Mouse (Mus musculus) ovary, postnatal 36 days (tissue): ENCODE data around the gene Pnpla1.
"Not testable (repeated sequence)": the region's sequence is repeated elsewhere in the genome, so short reads cannot be mapped to it uniquely, and the experiment has no call there.

ENCODE experiments used
- DNase-seq: peaks from one replicate; pipeline ENCODE4 v3.0.0; 2022; ENCODE audit warnings: low spot score, mixed read lengths

The Pnpla1 gene

DNA sequence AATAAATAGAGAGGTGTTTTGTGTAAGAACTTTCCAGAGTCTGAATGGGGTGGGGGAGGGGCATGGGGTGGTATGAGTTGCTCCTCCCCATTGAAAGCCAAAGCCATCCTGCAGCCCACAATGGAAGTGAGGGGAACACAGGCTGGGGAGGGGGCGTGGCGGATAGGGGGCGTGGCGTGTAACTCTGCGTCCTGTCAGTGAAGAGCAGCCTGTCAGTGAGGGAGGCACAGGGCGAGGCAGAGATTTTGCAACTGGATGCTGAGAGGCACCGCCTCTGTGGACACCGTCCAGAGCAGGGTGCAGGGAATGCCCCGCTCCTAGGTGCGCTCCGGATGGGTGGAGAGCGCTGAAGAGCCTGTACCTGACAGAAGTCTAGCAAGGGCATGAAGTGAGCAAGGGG is at the start of gene Pnpla1:
TSS of gene Pnpla1 (plus strand) at position 207 of the 400 bp plus-strand sequence.
- DNase-seq = no peak

DNA sequence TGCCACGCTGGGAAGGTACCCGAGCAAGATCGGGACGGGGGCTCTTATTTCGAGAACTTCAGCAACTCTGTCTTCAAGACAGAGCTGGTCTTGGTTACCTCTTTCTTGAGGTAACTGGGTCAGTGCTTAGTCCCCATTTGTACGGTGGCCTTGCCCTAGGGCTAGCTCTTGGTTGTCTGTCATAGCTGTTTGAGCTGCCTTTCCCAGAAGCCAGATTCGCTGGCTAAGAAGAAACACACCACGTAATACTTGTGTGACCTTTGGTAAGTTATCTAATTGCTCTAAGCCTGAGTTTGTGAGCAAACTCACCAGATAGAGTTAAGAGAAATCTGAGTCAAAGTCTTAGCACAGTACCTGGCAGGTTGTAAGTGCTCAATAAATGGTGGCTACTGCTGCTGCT is 49.5 kb upstream of the Pnpla1 start:
- DNase-seq = no peak

DNA sequence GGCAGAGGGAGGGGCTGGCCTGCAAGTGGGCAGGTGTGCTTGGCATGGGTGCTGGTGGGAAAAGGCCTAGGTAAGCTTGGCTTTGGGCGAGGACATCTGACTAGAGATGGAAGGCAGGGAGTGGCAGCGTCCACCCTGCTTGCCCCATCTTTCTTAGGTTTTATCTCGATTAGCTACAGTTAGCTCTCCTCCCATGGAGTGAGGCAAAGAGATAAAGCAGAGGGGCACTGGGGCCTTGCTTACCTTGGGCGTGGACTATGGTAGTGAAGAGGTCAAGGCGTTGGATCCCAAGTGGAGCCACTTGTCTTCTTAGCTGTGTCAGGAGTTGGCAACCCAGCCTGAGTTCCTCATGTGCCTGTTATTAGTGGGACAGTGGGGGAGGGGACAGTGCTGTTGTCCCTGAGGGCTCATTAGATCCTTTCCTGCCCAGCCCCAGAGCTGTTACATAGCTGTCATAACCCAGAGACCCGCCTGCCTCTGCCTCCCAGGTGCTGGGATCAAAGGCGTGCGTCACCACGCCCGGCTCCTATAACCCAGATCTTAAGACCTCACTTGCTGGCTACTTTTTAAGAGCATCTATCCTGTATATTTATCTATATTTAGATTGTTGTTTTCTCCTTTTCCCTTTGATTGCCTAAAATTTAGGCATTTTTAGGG is 48.9 kb upstream of the Pnpla1 start:
- no peak for DNase-seq

DNA sequence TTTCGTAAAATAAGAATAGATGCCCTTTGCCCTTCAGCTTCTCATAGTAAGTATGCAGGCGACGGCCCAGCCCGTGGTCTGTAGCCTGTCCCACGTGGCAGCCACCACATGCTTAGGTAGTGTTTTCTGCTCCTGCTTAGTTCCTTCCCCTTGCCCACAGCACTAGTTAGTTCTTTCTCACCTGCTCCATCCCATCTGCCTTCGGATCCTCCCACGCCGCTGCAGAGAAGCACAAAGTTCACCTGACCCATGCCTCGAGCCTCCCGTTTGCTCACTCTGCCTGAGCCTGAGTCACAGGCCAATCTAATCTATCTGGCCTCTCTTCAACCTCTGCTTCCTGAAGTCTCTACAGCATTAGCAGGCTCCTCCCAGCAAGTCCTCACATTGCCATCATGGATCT is 45.9 kb upstream of the Pnpla1 start:
- DNase-seq = no peak

DNA sequence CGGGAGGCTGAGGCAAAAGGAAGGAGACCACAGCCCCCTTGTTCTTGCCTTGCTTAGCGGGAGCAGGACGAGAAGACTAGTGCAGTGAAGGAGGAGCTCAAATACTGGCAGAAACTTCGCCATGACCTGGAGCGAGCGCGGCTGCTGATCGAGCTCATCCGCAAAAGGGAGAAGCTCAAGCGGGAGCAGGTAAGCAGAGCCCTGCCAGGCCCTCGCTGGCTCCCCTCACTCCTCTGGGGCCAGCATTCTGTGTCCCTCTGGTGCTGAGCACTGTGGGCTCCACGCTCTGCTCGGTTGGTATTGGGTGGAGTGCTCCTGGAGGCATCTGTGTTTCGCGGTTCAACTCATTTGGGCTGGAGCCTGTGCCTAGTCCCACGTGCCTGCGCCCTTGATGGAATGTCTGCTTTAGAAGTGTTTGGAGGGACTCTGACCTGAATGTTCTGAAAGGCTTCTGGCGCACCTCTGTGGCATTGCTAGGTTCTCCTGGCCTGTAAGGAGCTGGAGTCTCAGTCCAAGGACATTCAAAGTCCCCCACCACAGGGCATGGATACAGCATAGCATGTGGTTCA is 43.6 kb upstream of the Pnpla1 start:
- no peak for DNase-seq

DNA sequence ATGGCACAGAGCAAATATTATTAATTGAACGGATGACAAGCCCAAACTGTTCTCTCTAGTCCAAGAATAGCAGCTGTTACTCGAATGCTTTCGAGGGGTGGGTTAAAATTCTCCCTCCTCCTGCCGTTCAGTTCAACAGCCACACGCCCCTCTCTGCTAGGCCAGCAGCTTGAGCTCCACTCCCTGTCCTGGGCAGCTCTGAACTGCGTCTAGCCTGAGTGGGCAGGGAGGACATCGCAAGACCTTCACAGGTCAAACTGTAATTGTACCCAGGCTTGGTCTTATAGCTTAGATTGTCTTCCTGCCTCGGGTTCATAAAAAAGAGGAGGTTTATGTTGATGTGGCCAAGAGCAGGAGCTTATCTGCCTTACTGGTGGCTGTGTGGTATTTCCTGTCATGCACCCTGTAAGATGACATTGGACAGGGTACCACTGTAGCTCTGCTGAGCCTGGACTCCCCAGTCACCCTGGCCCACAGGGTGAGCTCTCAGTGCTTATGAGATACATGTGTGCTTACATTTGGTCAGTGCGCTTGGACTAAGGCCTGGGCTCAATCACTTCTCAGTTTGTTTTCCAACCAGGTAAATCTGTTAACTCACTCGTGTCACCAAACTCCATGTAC is 42.7 kb upstream of the Pnpla1 start:
- no peak for DNase-seq

DNA sequence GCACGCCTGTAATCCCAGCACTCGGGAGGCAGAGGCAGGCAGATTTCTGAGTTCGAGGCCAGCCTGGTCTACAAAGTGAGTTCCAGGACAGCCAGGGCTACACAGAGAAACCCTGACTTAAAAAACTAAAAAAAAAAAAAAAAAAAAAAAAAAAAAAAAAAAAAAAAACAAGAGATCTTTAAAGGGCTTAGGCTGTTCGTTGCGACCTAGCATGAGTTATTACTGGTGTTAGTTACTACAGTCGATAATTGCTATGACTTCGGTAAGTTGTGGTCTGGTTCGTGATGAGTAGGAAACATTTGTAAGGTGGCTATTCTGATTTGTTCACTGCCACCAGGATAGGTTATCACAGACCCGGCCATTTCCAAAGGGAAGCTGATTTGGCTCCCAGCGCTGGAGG is 41.9 kb upstream of the Pnpla1 start:
- not testable (repeated sequence) for DNase-seq

DNA sequence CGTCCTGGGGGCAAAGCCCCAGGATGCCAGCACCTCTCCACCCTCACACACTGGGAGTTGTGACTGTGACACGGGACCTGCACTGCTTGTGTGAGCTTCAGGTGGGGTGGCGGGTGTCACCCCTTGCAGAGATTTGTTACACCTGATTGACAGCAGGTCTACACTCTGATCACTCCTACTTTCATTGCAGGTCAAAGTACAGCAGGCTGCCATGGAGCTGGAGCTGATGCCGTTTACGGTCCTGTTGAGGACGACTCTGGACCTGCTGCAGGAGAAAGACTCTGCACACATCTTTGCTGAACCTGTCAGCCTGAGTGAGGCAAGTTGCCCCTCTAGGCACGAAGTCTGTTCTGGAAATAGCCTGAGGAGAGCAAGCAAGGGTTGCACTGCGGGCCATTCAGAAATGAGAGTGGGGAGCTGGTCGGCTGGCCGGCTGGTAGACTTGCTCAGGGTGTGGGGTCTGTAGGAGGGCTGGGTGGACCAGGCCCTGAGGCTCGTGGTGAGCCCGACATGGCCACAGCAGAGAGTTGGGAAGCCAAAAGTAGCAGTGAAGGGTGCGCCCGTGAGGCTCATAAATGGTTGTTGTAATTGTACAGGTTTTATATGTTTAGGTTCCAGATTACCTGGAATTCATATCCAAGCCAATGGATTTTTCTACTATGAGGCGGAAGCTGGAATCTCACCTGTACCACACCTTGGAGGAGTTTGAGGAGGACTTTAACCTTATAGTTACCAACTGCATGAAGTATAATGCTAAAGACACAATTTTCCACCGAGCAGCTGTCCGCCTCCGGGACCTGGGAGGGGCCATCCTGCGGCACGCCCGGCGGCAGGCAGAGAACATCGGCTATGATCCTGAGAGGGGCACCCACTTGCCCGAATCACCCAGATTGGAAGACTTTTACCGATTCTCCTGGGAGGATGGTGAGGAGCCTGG is 41.1 kb upstream of the Pnpla1 start:
- DNase-seq = no peak

DNA sequence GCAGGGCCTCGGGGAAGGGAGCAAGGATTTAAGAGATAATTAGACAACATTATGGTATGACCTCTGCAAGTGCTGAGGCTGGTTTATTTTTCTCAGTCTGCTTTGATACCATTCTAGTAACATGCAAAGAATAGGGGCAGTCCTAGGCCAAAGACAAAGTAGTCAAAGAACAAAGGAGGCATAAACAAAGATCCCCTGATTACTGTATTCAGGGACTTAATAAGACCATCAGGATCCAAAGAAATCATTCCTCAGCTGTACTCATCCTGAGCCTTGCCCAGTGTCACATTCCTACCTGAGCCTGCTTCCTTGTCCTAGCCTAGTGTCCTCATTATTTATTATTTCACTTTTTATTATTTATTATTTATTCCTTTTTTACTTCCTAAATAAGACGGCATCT is 38.0 kb upstream of the Pnpla1 start:
- no peak for DNase-seq

DNA sequence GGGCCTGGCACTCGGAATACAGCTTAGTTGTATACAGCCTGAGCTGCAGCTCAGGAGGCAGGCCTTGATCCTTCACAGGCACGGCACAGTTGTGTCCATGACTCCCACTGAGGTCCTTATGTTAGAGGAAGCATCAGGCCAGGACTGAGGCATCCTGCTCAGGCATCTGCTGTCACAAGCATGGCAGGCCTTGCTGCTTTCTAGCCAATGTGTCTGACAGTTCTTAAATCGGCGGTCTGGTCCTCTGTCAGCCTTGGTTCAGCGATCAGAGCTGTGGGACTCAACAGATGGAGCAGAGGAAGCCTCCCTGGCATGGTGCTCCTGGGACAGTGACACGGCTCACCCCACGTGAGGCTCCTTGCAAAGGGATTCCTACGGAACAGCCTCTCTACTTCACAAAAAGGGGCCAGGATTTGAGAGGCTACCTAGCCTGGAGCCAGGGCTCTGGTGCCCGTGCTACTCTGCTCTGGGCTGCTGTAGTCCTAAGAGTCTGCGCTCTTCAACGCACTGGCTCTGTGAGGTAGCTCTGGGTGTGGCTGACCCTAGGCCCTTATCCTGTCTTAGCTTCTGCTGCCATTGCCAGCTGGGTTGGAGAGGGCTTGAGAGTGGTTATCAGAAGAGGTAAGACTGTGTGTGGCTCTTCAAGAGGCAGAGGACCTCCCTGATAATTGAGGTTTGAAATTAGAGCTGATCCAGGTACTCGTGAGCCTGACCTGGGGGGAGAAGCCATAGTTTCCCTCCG is 35.0 kb upstream of the Pnpla1 start:
- DNase-seq = no peak

DNA sequence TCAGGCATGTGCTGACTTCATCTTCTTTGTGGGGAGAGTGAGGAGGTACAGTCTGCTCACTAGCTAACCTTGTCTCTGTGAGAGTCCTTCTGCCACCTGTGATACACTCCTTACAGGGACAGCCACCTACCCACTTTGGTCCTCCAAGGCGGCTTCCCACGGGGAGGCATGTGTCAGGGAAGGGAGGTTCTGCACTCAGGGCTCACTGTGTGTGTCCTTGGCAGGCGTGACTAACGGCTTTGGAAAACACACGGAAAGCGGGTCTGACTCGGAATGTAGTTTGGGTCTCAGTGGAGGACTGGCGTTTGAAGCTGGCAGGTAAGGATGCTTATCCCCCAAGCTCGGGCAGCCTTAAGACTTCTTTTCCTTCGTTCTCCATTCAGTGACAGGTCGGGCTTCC is 34.5 kb upstream of the Pnpla1 start:
- no peak for DNase-seq

DNA sequence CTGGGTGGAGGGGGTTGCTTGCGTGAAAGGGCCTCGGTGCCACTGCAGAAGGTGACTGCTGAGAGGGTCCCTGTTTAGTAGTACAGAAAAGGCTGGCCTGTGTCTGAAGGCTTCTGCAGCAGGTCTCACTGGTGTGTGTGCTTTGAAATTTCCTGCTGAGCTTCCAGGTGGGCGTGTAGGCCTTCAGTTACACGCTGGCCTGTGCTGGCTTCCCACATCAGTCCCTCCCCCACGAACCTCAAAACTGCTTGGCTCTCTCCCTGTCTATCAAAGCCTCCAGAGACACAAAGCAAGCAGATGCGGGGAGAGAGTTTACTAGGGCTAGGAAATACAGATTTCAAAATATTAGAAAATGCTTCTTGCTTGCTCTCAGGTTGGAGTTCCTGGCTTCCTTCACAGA is 33.3 kb upstream of the Pnpla1 start:
- DNase-seq = no peak

DNA sequence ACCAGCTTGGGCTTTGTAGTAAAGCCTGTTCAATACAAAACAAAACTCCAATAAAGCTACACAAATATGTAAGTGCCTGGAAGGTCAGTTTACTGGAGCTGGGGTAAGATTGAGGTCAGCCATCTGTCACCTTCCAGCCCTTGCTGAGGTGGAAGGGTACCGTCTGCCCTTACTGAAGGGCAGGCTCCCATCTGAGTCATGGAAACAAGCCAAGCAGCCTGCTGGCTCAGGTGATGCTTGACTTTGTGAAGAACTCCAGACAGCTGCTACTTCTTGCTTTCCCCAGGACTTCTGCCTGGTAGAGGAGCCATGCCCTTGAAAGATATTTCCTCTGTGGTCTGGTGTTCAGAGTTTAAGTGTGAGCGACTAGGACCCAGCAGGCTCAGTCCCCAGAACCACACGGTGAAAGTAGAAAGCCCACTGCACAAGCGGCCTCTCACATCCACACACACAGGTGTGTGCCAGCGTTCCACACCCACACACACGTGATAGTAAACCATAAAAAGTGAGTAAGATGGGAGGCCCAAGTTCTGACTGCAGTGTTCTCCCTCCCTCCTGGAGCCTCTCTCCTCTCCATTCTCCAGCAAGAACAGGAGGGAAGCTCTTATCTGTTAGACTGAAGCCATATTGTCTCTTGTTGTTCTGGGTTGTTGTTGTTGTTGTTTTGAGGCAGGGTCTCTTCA is 32.7 kb upstream of the Pnpla1 start:
- DNase-seq = no peak

DNA sequence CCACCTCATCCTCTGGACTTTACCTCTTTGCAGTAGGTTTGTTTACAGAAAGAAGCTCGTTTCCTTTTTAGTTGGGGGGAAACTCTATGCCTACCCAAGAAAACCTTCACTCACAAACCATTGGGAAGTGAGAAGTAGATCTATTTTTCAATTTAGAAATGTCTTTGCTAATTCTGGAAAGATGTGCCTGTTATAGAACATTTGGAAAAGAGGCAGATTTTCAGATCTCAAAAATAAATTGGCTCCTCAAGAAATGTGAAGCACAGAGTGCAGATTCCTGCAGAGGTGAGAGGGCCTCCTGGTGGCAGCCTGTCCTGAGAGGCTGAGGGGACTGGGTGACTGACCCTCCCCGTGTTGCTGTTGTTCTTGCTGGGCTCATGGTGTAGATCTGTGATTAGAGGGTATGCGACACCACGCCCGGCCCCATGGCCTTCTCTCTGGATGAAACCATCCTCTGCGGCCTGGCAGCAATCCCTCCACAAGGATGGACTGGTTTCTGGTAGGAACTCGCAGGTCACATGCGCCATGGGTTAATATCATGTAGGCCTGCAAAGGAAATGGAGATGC is 30.5 kb upstream of the Pnpla1 start:
- DNase-seq = no peak

DNA sequence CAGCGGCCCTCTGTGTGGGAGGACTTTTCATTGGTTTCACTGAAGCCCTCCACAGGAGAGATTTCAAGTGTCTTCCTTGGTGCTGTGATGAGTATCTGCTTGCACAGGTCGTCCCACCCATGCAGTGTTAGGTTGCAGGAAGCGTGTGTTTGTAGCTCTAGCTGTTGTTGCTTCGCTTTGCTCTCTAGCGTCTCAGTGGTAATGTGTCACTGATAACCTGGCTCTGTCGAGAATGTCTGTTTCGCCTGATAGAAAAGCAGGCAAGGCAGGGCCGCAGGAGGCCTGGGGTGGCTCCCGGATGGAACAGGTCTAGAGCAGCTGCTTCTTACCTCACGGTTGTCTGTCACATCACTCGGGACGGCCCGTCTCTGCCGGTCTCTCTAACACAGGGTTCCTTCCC is 29.1 kb upstream of the Pnpla1 start:
- no peak for DNase-seq

DNA sequence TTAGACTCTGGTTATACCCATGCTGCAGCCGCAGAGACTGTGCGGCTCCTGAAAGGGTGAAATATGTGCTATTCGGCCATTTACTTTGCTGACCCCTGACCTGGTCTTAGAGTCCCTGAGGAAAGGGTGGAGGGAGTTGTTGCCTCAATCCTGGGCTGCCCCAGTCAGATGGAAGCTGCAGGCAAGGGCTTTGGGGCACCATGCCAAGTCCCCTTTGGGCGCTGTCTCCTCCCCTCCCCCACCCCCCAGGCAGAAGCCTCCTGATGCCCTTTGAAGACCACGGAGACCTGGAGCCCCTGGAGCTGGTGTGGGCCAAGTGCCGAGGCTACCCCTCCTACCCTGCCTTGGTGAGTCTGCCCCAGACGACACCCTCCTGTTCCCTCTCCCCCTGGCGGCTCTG is 27.1 kb upstream of the Pnpla1 start:
- DNase-seq = no peak

DNA sequence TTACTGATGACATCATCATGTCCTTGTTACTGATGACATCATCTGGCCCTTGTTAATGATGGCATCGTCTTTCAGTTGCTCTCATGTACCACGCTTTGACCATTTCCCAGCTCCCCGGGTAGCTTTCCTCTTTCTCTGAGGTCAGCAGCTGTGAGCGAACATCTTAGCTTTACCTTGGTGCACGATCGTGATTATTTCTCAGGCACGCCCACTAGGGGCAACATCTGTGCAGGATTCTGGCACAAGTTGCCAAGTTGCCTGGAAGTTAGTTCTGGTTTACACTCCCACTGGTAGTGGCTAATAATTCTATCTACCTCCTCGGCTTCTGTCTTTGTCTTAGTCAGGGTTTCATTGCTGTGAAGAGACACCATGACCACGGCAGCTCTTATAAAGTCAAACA is 26.2 kb upstream of the Pnpla1 start:
- DNase-seq = no peak

DNA sequence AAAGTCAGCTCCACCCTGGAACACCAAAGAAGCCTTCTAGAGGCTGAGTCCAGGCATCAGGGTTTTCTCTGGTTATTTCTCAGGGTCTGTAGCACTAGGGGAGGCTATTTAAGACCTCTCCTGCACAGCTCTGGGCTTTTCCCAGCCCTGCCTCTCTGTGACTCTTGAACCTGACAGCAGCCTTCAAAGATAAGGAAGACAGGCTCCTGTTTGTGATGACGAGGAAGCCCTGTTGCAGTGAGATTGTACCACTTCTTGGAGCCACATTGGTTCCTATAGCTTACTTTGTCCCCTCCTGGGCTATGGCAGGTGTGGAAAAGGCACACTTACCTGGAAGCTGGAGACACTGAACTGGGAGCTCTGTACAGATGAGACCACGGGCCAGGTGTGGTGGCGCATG is 25.3 kb upstream of the Pnpla1 start:
- no peak for DNase-seq

DNA sequence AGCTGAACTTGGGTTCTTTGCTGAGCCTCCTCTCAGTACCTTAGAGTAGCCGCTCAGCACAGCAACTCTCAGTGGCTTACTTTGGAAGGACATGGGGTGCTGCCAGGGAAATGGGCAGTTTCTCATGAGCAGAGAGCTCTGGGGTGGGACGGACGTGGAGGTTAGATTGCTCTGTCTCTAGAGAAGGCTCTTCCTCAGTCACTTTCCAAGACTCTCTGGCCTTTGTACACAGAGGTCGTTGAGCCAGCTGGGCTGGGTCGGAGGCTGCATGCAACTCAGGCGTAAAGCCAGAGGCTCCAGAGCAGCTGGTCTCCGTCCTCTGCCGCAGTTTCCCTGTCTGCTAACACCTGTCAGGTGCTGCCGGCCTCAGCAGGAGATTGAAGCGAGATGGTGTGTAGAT is 23.5 kb upstream of the Pnpla1 start:
- DNase-seq = peak; percentile 32

DNA sequence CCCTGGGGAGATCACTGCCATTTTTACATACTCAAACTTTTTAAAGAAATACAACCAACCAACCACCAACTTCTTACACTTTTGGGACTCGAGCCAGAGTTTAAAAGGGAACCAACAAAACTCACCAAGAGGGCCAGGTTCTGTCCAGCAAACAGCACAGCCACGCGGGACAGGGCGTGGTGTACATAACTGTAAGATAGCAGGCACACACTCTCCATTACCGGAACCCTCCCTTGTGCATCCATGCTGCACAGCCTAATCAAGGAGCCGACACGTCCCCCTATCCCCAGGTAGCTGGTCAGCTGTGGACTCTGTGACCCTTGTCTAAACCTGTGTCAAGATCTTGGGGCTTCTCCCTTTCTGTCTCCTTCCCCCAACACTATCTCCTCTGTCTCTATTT is 20.4 kb upstream of the Pnpla1 start:
- DNase-seq = no peak

DNA sequence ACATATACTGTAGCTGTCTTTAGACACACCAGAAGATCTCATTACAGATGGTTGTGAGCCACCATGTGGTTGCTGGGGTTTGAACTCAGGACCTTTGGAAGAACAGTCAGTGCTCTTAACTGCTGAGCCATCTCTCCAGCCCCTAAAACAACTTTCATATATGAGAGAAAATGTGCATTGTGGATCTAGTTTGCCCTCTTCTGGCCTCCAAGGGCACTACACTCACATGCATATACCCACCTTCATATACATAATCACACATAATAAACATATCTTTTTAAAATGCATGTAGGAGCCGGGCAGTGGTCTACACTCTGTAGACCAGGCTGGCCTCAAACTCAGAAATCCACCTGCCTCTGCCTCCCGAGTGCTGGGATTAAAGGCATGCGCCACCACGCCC is 16.3 kb upstream of the Pnpla1 start:
- not testable (repeated sequence) for DNase-seq
